Mouse (Mus musculus): Measurements from ENCODE around the gene Lrrc4c.

- no peak for TF ChIP-seq POLR2A (IDR thresholded peaks at IDR 0.05; ENCODE audit: extremely low read depth, insufficient read depth, low read length)
- no peak for TF ChIP-seq CTCF (IDR thresholded peaks at IDR 0.05; ENCODE audit: extremely low read depth, insufficient read depth, low read length)
Observed at GRCm38 (mm10) chr2:97478175-97478924, 1160.4 kb downstream of the Lrrc4c start.
